Mouse (Mus musculus) intestine, embryonic 15.5 days (tissue): ENCODE data around the gene Ndufa8. TPM values are rescaled to one million over a fixed set of nuclear protein-coding genes. Genes with fewer than 3 reads are reported as not detected.

Source experiments
- ATAC-seq: fragments of 200-750 bp; cut with Nextera tagmentation; 2 replicates; pipeline ENCODE4 v1.8.0; 2017; ENCODE audit warnings: moderate TSS enrichment, moderate library complexity
- H3K27ac ChIP-seq: fragments of 300-500 bp; sonication (generic); 2 replicates; pipeline ENCODE4 v1.5.1; 2015; ENCODE audit warnings: mild to moderate bottlenecking, inconsistent platforms
- H3K27me3 ChIP-seq: fragments of 300-500 bp; sonication (generic); replicated peaks from 2 replicates; pipeline ENCODE4 v1.6.1; 2015; ENCODE audit warnings: inconsistent platforms
- H3K36me3 ChIP-seq: fragments of 300-500 bp; sonication (generic); 2 replicates; pipeline ENCODE4 v1.6.1; 2015; ENCODE audit warnings: inconsistent platforms
- H3K4me1 ChIP-seq: fragments of 300-500 bp; sonication (generic); replicated peaks from 2 replicates; pipeline ENCODE4 v1.6.1; 2015; ENCODE audit warnings: inconsistent platforms
- H3K4me2 ChIP-seq: fragments of 300-500 bp; sonication (generic); replicated peaks from 2 replicates; pipeline ENCODE4 v1.6.1; 2015; ENCODE audit warnings: mild to moderate bottlenecking, inconsistent platforms
- H3K4me3 ChIP-seq: fragments of 300-500 bp; sonication (generic); replicated peaks from 2 replicates; pipeline ENCODE4 v1.5.1; 2015; ENCODE audit warnings: inconsistent platforms
- H3K9ac ChIP-seq: fragments of 300-500 bp; sonication (generic); 2 replicates; pipeline ENCODE4 v1.6.1; 2015; ENCODE audit warnings: inconsistent platforms
- H3K9me3 ChIP-seq: fragments of 300-500 bp; sonication (generic); 2 replicates; pipeline ENCODE4 v1.6.1; 2016; ENCODE audit warnings: inconsistent platforms
- WGBS: fragments of 180-500 bp; shearing (Covaris S2); methylation state at CpG from one replicate; pipeline ENCODE4 v1.1.7; 2015; 5-methylcytosine and 5-hydroxymethylcytosine counted together
- polyA plus RNA-seq: library from polyadenylated mRNA; unstranded; fragments of >200 nt; fragmentation: Nextera tagmentation; extraction: Ambion mirVana; gene quantifications from 2 replicates; pipeline ENCODE4 v1.2.1, GENCODE M21; 2015

Ndufa8 gene
- polyA plus RNA-seq, 1 experiment from 2014 or later, result 288 TPM

DNA sequence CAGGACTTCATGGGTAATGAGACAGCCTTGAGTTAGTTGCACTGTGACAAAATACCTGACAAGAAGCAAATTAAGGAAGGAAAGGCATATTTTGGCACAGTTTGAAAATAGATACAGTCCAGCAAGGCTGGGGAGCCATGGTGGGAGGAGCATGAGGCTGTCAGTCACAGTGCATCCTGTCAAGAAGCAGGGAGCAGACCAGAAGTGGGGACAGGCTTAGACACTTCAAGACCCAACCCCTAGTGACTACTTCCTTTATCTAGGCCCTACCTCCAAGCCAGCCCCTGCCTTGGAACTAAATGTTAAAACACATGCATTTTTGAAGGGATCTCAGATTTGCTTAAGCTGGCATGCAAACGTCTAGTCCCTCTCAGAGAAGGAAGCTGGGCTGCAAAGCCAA, 48.8 kb downstream of the Ndufa8 start:
- Histone ChIP-seq H3K9ac (no peak overlapping the region), H3K4me3 (no peak overlapping the region), H3K9me3 (no peaks in the 10 kb centered on the region), H3K4me1 (no peaks in the 10 kb centered on the region), H3K27me3 (no peaks in the 10 kb centered on the region), H3K4me2 (no peak overlapping the region), H3K36me3 (no peaks in the 10 kb centered on the region), H3K27ac (no peak overlapping the region)
- 30% methylated on average over 1 of the region's 1 CpGs for WGBS
- ATAC-seq, result no peak

DNA sequence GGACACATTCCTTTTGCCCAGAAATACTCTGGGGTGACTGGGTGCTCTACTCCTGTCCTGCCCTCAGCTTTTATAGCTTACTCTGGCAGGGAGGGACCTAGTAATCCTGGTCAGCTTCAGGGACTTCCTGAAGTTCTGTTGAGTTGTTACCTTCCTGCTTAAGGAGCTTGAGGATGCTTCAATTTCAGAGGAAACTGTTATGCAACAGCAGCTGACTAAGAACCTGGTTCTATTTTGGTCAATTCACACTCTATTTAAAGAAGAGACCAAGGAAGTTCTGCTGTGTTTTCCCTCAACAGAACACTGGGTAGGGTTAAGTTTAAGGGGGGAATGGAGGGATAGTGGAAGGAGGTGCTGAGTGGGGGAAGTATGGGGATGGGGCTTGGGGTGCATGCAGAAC, 50.0 kb downstream of the Ndufa8 start:
- ATAC-seq, result no peak
- Histone ChIP-seq H3K27me3 (no peaks in the 10 kb centered on the region), H3K9me3 (no peaks in the 10 kb centered on the region), H3K27ac (no peak overlapping the region), H3K36me3 (no peaks in the 10 kb centered on the region), H3K4me1 (no peaks in the 10 kb centered on the region), H3K4me3 (no peak overlapping the region), H3K4me2 (no peak overlapping the region), H3K9ac (no peak overlapping the region)

DNA sequence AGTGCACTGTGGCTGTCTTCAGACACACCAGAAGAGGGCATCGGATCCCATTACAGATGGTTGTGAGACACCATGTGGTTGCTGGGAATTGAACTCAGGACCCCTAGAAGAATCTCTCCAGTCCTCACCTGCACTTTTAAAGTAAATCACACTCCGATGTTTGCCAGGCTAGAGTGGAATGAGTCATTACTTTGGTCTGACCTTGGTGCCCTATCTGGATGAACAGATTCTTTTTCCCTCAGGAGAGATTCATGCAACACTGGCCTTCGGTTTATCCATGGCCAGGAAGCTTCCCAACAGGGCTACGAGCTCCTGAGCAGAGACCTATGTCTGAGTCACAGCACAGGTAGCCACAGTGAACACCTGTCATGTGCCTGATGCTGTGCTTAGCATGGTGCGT, 50.8 kb downstream of the Ndufa8 start:
- no peak overlapping the region for H3K4me2 ChIP-seq
- no peaks in the 10 kb centered on the region for H3K36me3 ChIP-seq
- no peaks in the 10 kb centered on the region for H3K27me3 ChIP-seq
- no peak overlapping the region for H3K27ac ChIP-seq
- no peak for ATAC-seq
- WGBS, result 83% methylated on average over 5 of the region's 5 CpGs
- H3K9me3 ChIP-seq, result no peaks in the 10 kb centered on the region
- H3K4me1 ChIP-seq, result no peaks in the 10 kb centered on the region
- no peak overlapping the region for H3K9ac ChIP-seq
- no peak overlapping the region for H3K4me3 ChIP-seq

DNA sequence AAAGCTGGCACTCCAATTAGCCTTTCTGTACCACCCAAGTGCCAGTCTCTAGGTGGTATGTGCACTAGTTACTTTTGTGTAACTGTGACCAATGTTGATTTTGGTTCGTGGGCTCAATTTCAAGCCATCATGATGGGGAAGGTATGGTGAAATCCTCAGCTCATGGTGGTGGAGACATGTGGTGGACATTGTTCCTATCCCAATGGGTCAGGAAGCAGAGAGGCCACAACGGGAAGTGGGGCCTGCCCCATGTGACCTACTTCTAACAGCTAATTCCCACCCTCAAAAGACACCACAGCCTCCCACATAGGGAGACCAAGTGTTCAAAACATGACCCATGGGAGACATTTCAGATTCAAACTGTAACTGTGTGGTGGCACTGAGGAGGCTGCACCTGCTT, 52.5 kb downstream of the Ndufa8 start:
- ATAC-seq, result no peak
- no peaks in the 10 kb centered on the region for H3K4me1 ChIP-seq
- no peak overlapping the region for H3K9ac ChIP-seq
- H3K27ac ChIP-seq, result no peak overlapping the region
- no peaks in the 10 kb centered on the region for H3K36me3 ChIP-seq
- H3K9me3 ChIP-seq, result no peaks in the 10 kb centered on the region
- no peaks in the 10 kb centered on the region for H3K27me3 ChIP-seq
- 82% methylated on average over 2 of the region's 2 CpGs for WGBS
- H3K4me2 ChIP-seq, result no peak overlapping the region
- H3K4me3 ChIP-seq, result no peak overlapping the region

DNA sequence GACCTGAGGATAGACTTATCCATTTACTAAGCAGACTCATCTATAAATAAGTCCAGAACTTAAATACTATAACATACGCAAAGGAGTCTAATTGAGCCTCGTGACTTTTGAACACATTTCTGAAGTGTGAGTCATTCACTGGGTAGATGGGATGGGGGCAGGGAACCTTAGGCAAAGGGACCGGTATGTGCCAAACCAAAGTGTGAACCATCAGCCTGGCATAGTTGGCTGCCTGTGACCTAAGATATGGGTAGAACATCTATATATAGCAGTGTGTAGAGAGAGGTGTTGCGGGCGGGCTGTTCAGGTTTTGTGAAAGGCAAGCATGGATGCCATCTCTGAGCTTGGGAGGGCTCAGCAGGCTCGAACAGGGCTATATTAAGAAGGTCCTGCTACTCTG, 54.9 kb downstream of the Ndufa8 start:
- Histone ChIP-seq H3K36me3 (no peaks in the 10 kb centered on the region), H3K4me1 (no peaks in the 10 kb centered on the region), H3K27me3 (no peaks in the 10 kb centered on the region), H3K9ac (no peak overlapping the region), H3K9me3 (no peaks in the 10 kb centered on the region), H3K4me2 (no peak overlapping the region), H3K4me3 (no peak overlapping the region), H3K27ac (no peak overlapping the region)
- ATAC-seq, result no peak
- 61% methylated on average over 6 of the region's 6 CpGs for WGBS

DNA sequence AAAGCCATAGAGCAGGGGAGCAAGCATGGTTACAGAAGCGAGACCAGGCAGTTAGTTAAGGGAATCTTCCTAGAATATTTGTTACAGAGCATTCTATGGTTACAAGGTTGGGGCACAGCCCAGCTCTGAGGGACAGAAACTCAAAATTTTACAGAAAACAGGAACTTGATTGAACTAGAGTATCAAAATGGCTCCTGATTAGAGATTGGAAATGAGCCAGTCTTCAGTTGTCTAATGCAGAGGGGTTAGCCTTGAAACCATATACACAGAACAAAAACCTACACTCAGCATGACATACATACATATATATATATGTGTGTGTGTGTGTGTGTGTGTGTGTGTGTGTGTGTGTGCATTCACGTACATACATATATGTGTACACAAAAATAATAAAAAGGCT, 55.7 kb downstream of the Ndufa8 start:
- Histone ChIP-seq H3K4me2 (no peak overlapping the region), H3K36me3 (no peaks in the 10 kb centered on the region), H3K9ac (no peak overlapping the region), H3K4me3 (no peak overlapping the region), H3K27ac (no peak overlapping the region), H3K9me3 (no peaks in the 10 kb centered on the region), H3K27me3 (no peaks in the 10 kb centered on the region), H3K4me1 (no peaks in the 10 kb centered on the region)
- no peak for ATAC-seq
- WGBS, result 76% methylated on average over 2 of the region's 2 CpGs

DNA sequence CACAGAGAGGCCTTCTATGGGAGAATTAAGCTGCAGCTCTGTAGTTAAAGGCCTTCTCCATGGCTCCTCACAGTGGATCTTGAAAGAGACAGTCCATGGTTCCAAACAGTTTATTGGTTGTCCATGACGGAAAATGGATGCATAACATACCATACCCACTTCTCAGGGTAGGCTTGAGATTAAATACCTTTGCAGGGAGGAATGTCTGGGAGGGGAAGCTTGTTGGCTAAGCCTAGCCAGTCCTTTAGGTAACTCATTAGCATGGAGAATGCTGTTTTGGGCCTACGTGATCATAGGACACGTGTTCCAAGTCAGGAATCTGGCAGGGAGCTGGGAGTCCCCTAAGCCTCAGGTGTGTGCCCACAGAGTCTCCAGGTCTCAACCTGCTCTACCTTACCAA, 56.9 kb downstream of the Ndufa8 start:
- H3K36me3 ChIP-seq, result no peaks in the 10 kb centered on the region
- H3K9me3 ChIP-seq, result no peaks in the 10 kb centered on the region
- no peak overlapping the region for H3K4me2 ChIP-seq
- H3K27me3 ChIP-seq, result 0 out of 2 replicates have a peak, but pooled peaks cover 4% of the 10 kb centered on the region
- WGBS, result 83% methylated on average over 3 of the region's 3 CpGs
- H3K27ac ChIP-seq, result no peak overlapping the region
- ATAC-seq, result no peak
- H3K4me3 ChIP-seq, result no peak overlapping the region
- H3K9ac ChIP-seq, result no peak overlapping the region
- no peaks in the 10 kb centered on the region for H3K4me1 ChIP-seq

Other genes starting within 250 kb of the Ndufa8 start
- 0.67 and 0.73 TPM in 2 replicates for gene Ttll11, start 69.5 kb downstream of the Ndufa8 start, polyA plus RNA-seq
- 0.21 TPM in 1 of 2 replicates, not detected in the other for gene Morn5, start 52 bp upstream of the Ndufa8 start, polyA plus RNA-seq
- gene Lhx6, start 56.0 kb upstream of the Ndufa8 start, polyA plus RNA-seq, result 1.6 and 2.0 TPM in 2 replicates
- gene Mrrf, start 87.0 kb upstream of the Ndufa8 start, polyA plus RNA-seq, result 35.1 and 35.9 TPM in 2 replicates
- 49.0 and 54.4 TPM in 2 replicates for gene Rbm18, start 87.4 kb upstream of the Ndufa8 start, polyA plus RNA-seq
- gene Ptgs1, start 181.0 kb upstream of the Ndufa8 start, polyA plus RNA-seq, result 24.7 and 26.0 TPM in 2 replicates